Mouse (Mus musculus): Measurements from ENCODE around the gene Lep.

The Lep gene

GRCm38 (mm10) chr6:29118231-29118630 lies 58.2 kb downstream of the Lep start:
- DNase-seq = no peak

- no peak for DNase-seq
Observed at GRCm38 (mm10) chr6:29118963-29119362, 58.9 kb downstream of the Lep start.

- DNase-seq = no peak
Observed at GRCm38 (mm10) chr6:29119990-29120389, 60.0 kb downstream of the Lep start.
